Mouse (Mus musculus) CH12F3 (cell line): ENCODE measurements around the gene Six4.
"Not testable (repeated sequence)": the region's sequence is repeated elsewhere in the genome, so short reads cannot be mapped to it uniquely, and the experiment has no call there.

Source experiments
- in situ Hi-C: fragments of 300-500 bp; cut with MboI; formaldehyde crosslinking; loops from 2 replicates; pipeline ENCODE4 v1.14.3; 2020; ENCODE audit warnings: low sequenced_read_pairs

Gene Six4

DNA sequence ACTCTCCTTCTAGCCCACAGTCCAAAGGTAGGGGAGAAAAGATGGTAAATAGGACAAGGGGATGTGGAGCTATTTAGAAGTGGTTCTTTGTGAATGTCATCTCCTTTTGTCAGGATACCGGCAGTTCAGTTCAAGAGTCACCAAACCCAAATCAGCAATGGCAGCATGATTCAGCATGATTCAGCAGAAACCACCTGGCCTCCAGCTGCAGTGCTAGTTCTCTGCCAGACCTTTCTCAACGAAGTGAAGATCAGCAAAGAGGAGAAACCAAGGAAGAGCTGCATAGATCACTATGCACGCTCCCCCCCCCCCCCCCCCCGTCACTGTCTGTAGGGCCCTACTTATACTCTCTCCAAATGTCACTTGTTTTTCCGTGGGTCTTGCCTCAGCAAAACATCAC is 24.3 kb downstream of the Six4 start:
- in situ Hi-C loops = no loop called here

DNA sequence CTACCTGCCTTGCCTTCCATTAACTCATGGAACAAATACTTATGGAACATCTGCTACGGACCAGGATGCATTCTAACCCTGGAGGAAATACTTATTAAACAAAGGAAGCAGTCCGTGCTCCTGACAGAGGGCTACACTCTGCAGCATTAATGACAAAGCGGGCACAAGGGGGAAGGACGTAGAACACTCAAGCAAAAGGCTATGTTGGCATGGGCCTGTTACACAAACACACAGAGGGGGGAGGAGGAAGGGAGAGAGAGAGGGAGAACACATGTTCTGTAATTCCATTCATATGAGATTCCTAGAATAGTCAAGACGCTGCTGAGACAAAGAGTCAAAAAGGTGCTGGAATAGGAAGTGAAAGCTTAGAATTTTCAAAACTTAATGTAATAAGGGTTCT is 24.8 kb downstream of the Six4 start:
- in situ Hi-C loops = no loop called here

DNA sequence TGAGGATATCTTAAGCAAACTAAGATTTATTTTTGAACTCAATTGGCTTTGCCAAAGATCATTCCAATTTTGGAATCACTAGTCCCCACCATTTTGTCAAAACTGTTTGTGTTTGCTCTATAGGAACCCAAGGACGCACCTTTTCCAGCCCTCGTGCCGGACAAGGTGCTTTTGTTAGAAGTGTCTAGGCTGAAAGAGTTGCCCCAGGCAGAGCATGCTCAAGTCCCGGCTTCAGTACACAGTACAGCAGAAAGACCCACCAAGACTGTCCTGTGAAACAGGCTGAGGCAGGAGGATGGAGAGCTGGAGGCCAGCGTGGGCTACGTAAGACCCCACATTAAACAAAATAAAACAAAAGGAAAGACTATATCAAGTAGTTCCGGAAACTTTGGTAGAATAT is 26.2 kb downstream of the Six4 start:
- in situ Hi-C loops = no loop called here

DNA sequence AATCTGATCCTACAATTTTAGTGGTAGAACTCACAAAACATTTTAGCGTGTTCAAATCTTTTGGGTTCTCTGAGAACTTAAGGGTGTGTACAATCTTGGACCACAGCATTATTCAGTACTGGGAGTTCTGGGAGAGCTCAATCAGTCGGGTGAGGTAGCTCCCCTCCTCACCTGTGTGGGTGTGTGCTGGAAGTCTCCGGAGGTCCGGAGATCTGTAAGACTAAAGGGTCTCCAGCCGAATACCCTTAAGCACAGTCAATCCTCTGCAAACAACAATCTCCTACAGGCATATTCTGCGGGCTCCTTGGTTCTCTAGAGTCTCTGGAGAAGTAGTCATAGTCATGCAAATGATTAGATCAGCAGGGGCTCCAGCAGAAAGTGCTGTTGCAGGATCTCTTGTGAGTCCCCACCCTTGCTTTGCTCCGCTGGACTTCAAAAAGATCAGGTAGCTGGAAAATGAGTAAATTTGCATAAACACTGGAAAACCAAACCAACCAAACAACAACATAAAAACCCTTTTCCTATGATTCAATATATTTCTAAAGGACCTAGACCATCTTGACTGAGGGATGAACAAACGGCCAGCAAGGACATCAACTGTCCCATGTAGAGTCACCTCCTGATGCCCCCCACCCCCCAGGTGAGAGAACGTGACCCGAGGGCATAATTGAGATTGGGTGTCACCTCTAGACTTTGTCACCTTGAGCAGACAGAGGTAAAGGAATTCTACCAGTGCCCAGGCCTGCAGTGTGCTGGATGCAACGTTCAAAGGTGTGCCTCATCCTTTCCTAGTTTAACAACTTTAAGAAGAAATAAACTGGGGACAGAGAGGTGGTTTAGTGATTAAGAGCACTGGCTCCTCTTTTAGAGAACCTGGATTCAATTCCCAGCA is 27.3 kb downstream of the Six4 start:
- in situ Hi-C loops = no loop called here

DNA sequence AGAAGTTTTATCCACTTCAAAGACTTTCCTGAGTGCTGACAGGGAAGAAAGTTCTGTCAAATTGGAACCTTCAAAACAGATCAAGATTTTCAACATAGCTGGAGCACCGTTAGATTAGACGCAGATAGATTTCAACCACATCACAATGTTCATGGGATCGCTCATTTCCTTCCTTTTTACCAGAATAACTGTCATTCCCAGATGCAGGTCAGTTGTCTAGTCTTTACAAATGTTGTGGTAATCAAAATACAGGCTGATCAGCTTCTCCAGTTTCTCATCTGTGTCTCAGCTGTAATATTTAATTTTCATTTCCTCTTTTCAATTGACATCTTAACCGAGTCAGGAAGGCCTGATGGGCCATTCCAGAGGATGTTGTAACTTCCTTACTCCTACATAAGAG is 29.5 kb downstream of the Six4 start:
- in situ Hi-C loops = no loop called here

DNA sequence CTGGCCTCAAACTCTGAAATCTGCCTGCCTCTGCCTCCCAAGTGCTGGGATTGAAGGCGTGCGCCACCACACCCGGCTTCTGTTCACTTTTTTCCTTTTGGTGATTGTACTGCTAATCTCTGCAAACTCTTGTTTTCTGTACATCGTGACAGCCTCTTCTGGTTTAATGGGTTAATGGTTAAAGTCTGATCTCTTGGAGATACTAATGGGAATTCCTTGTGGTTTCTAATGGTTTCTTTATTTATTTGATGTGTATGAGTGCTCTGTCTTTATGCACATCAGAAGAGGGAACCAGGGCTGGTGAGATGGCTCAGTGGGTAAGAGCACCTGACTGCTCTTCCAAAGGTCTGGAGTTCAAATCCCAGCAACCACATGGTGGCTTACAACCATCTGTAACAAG is 31.4 kb downstream of the Six4 start:
- in situ Hi-C loops = not testable (repeated sequence)

DNA sequence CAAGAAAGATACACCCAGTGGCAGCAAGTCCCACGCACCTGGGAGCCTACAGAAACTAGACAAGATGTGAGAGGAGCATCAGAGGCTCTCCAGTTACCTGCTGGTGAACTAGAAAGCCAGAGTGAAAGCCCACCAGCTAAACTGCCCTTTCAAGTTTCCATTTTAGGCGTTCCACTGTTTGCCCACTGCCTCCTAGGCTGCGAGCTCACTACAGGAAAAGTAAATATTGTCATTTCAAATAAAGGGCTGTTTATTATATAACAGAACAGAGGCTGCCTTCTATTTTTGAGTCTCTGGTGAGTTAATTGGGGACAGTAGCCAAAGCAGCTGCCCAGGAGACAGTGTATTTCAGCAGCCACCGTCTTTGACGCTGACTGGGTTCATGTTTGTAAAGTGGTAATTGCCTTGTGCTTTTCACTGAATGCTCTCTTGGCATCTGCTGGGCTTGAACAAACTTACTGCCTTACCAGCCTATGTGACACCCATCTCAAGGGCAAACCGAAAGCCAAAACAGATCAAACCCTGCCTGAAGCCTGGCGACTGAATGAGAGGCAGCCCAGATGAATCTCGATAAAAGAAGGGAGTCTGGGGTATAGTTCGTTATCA is 52.3 kb downstream of the Six4 start:
- in situ Hi-C loops = no loop called here

DNA sequence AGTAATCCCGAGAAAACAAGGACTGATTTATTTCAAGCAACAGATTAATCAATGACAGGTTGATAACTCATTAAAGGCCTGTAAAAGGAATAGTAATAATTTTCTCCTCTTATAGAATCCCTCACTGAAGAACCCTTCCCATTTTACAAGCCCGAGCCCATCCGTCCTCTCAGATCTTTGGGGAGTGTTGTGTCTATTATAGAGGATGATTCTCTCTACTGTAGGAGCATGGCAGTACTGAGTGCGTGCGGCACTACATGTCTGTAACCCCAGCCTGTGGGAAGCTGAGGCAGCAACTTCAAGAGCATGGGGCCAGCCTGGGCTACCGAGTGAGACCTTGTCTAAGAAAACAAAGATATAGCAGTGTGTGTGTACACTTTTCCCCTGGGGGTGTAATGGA is 55.8 kb downstream of the Six4 start:
- in situ Hi-C loops = no loop called here

DNA sequence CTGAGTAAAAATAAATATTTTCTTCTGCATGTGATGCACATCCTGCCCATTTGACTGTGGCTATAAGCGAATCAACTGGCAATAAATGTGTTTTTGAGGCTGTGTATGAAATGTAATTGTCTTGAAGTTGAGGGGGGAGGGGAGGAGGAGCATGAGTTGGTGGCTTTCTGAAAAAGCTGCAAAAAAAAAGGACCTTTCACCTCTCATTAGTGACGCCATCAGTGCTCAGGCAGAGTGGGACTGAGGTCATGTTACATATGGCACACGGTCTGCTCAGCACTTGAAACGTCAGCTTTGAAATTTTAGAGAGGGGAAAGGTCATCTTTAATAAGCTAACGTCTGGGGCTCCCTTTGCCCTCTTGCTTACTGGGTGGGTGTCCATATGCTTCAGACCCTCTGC is 57.8 kb downstream of the Six4 start:
- in situ Hi-C loops = no loop called here

DNA sequence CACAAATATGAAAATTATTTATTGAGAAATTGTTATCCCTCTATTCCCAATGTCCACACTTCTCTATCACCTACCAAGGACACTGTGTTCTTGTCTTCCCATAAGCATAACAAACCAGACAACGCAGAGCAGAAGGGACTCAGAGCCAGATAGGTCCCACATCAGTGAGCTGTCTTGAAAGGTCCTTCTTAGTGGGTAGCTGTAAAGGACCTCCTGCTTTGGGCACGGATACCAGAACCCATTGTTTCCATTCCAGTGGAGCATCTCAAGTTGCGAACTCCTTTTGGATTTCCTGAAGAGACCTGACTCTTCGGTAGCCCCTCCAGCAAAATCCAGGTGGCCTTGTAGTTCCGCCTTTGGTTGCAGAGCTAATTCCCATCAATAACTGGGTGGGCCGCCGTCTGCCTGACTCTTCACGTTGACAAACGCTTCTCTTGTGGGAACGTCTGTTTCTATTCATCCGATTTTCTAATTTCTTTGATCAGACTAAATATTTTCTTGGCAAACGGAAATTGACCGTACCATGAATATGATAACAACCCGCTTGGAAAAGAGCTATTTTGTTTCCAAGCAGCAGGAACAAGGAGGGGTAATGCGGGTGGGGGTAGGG is 58.6 kb downstream of the Six4 start:
- in situ Hi-C loops = no loop called here

DNA sequence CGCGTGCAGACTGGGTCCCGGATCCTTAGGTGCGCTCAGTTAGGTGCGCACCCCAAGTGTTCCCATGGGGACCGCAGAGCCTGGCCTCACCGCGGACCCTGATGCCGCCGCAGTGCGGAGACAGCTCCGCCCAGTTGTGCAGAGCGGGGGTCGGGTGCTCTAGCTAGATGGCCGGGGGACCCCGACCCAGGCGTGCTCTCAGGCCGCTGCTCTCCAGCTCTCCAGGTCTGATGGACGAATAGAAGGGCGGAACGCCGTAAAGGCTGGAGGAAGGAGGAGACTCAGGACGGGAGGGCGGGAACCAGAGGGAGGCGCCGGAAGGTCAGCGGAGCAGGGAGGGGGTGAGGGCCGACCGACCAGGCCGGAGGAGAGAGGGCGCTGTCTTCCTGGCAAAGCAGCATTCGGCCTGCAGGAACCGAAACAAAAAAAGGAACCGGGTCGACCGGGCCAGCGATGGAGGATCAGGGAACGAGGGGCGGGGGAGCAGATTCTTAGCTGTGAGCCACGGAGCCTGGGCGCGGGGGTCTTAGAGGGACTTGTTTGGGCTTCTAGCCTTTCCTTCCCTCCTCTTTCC is 59.5 kb downstream of the Six4 start, which contains the start of gene Six1:
Gene Six1 (minus strand): TSS at position 220 of the 574 bp plus-strand sequence.
- in situ Hi-C loops = no loop called here

DNA sequence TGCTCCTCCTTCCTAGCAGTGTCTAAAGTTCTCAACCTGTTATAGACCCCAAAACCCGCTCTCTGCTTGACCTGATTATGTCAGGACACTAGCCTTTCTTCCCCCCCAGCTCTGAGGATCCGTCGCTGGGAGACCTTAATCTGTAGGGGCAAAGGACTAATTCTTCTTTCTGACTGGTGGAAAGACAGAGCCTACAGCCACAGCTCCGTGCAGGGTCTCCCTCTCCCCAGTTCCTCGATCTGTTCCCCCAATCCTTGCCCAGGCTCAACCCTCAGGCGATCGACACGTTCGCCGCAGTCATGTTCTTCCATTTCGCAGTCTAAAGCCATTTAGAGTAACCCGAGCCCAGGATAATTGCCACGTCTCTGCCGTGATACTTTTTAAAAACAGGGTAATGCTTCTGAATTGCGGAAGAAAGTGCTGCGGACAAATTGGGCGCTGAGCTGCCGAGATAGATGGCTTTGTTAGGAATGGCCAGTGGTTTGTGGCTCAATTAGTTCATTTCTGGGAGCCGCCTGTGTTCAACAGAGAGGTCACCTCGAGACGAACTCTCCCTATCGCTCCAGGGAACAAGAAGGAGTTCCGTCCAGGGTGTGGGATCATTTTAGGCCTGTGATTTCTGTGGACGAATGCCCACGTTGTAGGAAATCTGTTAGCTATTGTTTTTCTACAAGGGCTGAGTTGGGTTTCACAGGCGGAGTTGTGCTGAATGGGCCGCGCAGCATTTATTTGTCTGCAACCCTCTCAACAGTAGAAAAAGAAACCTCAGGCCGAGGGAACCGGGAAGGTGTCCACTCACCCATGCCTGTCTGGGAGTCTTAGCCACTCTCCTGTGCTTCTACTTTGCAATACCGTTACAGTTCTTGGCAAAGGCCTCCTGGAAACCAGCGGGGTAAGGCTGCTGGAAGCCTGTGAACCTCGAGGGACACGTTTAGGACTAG is 60.3 kb downstream of the Six4 start:
- in situ Hi-C loops = no loop called here

DNA sequence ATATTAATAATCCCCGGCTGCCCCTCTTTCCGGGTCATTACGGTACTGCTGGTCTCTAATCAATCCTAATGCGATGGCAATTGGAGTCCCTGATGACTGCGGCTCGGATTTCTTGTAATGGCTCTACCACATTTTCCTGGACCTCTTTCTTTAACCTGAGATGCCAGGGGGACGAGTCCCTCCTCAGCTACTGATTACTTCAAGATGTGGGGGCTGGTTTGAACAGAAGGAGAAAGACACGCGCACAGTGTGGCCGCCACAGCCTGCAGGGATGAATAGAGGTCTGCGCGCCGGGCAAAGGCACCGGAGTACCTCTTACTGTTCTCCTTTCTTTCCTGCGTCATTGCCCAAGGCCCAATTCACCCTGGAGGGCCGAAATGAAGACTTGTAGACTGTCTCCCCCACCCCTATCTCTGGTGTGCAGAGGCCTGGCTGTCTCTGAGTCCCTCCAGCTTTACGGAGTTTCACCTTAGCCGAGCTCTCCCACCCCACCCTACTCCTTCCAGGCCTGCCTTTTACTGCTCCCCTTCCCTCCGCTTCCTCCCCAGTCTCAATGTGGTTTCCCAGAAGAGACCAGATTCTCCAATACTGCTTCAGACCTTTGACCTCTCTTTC is 61.1 kb downstream of the Six4 start:
- in situ Hi-C loops = no loop called here

DNA sequence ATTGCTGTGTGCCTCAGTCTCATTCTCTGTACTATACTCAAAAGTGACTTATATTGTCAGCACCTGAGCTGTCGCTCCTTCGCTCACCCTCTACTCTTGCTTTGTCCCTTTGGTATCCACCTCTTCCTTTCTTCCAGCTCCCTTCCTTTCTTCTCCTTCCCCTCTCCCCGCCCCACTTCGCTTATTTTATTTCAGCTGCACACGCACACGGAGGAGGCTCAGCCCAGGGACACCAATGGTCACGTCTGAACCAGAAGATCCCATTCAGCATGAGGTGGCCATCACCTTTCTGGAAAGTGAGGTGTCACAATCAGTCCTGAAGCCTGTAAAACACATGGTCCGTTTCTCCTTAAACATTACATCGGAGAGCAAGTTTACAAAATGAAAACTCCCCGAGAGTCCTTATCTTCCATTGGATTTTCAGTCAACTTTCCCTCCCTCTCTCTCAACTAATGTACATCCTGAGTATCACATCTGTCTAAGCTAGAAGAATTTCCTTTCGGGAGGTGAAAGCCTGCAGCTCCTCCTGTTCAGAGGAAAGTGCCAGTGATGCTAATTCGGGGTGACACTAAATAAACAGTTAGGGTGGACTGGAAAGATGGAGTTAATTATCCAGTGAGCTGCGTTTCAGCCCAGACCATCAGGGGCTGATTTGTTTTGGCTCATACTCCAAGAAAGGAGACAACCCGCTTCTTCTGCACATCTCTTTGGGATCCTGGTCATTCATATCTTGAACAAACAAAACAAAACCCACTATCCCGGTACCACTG is 62.3 kb downstream of the Six4 start:
- in situ Hi-C loops = no loop called here

DNA sequence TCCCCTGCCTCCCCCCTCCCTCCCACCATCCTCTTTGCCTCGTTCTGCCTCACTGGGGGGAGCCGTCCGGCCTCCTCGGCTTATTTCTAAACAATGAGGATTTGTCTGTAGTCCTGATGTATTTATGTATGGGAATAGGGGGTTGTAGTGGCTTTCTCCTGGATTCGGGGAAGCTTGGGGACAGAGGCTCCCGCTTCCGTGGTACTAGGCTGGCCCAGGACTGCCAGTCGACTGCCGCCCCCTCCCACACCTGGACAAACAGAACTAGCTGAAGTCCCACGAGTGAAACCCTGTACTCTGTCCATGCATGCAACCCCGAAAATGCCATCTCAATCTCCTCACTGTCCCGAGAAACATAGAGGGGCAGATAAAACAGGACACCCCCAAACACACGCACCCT is 63.0 kb downstream of the Six4 start:
- in situ Hi-C loops = no loop called here
